7 mouse cellular contexts compared by ENCODE assay signal in the genomic region with DNA sequence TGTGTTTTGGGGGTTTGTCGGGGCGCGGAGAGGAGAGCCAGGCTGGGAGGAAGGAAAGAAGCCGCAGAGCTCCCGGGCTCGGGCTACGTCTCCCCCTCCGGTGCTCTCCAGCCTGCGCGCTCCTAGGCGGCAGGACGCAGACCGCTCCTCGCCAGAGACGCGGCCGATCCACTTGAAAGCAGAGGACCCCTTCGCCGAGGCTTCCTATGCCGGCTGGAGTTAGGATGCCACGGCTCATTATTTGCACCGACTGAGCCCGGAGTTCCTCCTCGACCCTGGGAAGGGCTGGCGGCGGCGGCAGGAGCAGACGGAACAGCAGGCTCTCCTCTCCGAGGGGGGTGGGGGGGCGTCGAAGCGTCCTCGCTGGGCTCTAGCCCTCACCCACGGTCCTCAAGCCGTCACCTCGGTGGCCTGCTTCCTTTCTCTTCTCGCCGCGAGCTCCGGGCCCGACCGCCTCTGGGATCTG. TPM values are rescaled to one million over a fixed set of nuclear protein-coding genes. Genes with fewer than 3 reads are reported as not detected.
A peak's percentile ranks its signal among the peaks of the same experiment; 100 is the strongest.
DNase-seq lines count a peak whose midpoint lies in the region; ATAC-seq and TF ChIP-seq lines count a peak whose summit lies in the region.

No protein-coding gene starts in this region.

- peak; percentile 16 for ATAC-seq in lung, embryonic 14.5 days (ENCODE audit: insufficient read depth)
- ATAC-seq in embryonic facial prominence, embryonic 15.5 days (ENCODE audit: insufficient number of reproducible peaks, low FRiP score, low TSS enrichment, low read depth): no peak; the same call in 1 of the 2 replicates
- ATAC-seq in hindbrain, embryonic 15.5 days (ENCODE audit: low FRiP score, low read depth): peak; percentile 10
- ATAC-seq in megakaryocyte-erythroid progenitor cell, adult 5-6 weeks (replicated peaks; ENCODE audit: low FRiP score, low TSS enrichment, poor library complexity, severe bottlenecking): peak; percentile 11

- no peak for TF ChIP-seq CTCF in lung, embryonic 14.5 days (IDR thresholded peaks at IDR 0.05; ENCODE audit: low read depth)

- WGBS in lung, embryonic 14.5 days: under 1% methylated on average over 39 of the region's 42 CpGs
- under 1% methylated on average over 41 of the region's 42 CpGs for WGBS in embryonic facial prominence, embryonic 15.5 days
- under 1% methylated on average over 34 of the region's 42 CpGs for WGBS in hindbrain, embryonic 15.5 days

- peak overlapping the region; percentile 93 for H3K4me3 ChIP-seq in lung, embryonic 14.5 days (ENCODE audit: low read depth, low read length)
- H3K4me3 ChIP-seq in embryonic facial prominence, embryonic 15.5 days (replicated peaks): peak overlapping the region; percentile 86
- peak overlapping the region; percentile 55 for H3K4me3 ChIP-seq in hindbrain, embryonic 15.5 days

- DNase-seq in lung, embryonic 14.5 days: peak; percentile 38
- DNase-seq in lung, adult 18-20 months: no peak
- DNase-seq in frontal cortex, postnatal 14 days (ENCODE audit: low spot score in 2 of 2): no peak
- no peak for DNase-seq in B cell, adult 2 months

- peak overlapping the region; percentile 99 for H3K4me2 ChIP-seq in lung, embryonic 14.5 days
- H3K4me2 ChIP-seq in embryonic facial prominence, embryonic 15.5 days (replicated peaks): peak overlapping the region; percentile 85
- H3K4me2 ChIP-seq in hindbrain, embryonic 15.5 days: peak overlapping the region; percentile 91

- peaks cover 48% of the 10 kb centered on the region for H3K4me1 ChIP-seq in lung, embryonic 14.5 days (ENCODE audit: insufficient read depth)
- H3K4me1 ChIP-seq in embryonic facial prominence, embryonic 15.5 days: peaks cover 69% of the 10 kb centered on the region
- H3K4me1 ChIP-seq in hindbrain, embryonic 15.5 days (replicated peaks): peaks cover 72% of the 10 kb centered on the region

- no peaks in the 10 kb centered on the region for H3K27me3 ChIP-seq in lung, embryonic 14.5 days (ENCODE audit: insufficient read depth, low read length)
- H3K27me3 ChIP-seq in embryonic facial prominence, embryonic 15.5 days: no peaks in the 10 kb centered on the region
- H3K27me3 ChIP-seq in hindbrain, embryonic 15.5 days: no peaks in the 10 kb centered on the region

- H3K9ac ChIP-seq in lung, embryonic 14.5 days: peak overlapping the region; percentile 98
- H3K9ac ChIP-seq in embryonic facial prominence, embryonic 15.5 days: peak overlapping the region; percentile 98
- H3K9ac ChIP-seq in hindbrain, embryonic 15.5 days: peak overlapping the region; percentile 79

- no peaks in the 10 kb centered on the region for H3K9me3 ChIP-seq in lung, embryonic 14.5 days (ENCODE audit: low read depth, low read length)
- H3K9me3 ChIP-seq in embryonic facial prominence, embryonic 15.5 days (replicated peaks): no peaks in the 10 kb centered on the region
- no peaks in the 10 kb centered on the region for H3K9me3 ChIP-seq in hindbrain, embryonic 15.5 days

- H3K36me3 ChIP-seq in lung, embryonic 14.5 days (ENCODE audit: insufficient read depth): peaks cover 25% of the 10 kb centered on the region
- H3K36me3 ChIP-seq in embryonic facial prominence, embryonic 15.5 days: no peaks in the 10 kb centered on the region
- no peaks in the 10 kb centered on the region for H3K36me3 ChIP-seq in hindbrain, embryonic 15.5 days

- H3K27ac ChIP-seq in lung, embryonic 14.5 days (ENCODE audit: low read depth): peak overlapping the region; percentile 97
- peak overlapping the region; percentile 95 for H3K27ac ChIP-seq in embryonic facial prominence, embryonic 15.5 days (replicated peaks)
- H3K27ac ChIP-seq in hindbrain, embryonic 15.5 days (replicated peaks): peak overlapping the region; percentile 91

RNA-seq across cellular contexts. Expression of gene Tle3, which starts 0.4 kb away (rescaled TPM):
- polyA plus RNA-seq in lung, embryonic 14.5 days (2014; fragmentation: Nextera tagmentation; extraction: Ambion mirVana): 28.7 and 32.5 TPM in 2 replicates
- 35.3 and 36.0 TPM in 2 replicates for polyA plus RNA-seq in embryonic facial prominence, embryonic 15.5 days (2015; fragmentation: Nextera tagmentation; extraction: Ambion mirVana)
- 23.6 and 28.8 TPM in 2 replicates for polyA plus RNA-seq in hindbrain, embryonic 15.5 days (2015; fragmentation: Nextera tagmentation; extraction: Ambion mirVana)
- 53.3 and 57.0 TPM in 2 replicates for total RNA-seq in megakaryocyte-erythroid progenitor cell, adult 5-6 weeks (2014; fragmentation: Nextera tagmentation)
- total RNA-seq in megakaryocyte-erythroid progenitor cell, adult 5-6 weeks (2017): 19.1 and 26.7 TPM in 2 replicates
